Mouse (Mus musculus): ENCODE data around the gene 2610301B20Rik. TPM values are rescaled to one million over a fixed set of nuclear protein-coding genes. Genes with fewer than 3 reads are reported as not detected.

2610301B20Rik gene
- polyA plus RNA-seq, 1 experiment from 2014 or later: 51.9 TPM

Small RNA genes within 50 kb of the gene (microRNA-seq; reads per million reads assigned to microRNA genes)
- gene Mir3471-1 (not detected), gene n-TSaga9 (2.4 reads per million, percentile 14 among the genes with 10 or more reads in this experiment)
